Mouse (Mus musculus): ENCODE data around the gene Lrrc34. TPM values are rescaled to one million over a fixed set of nuclear protein-coding genes. Genes with fewer than 3 reads are reported as not detected.

The Lrrc34 gene
- 0.49 and 0.60 TPM in 2 replicates for polyA plus RNA-seq (2014; fragmentation: Nextera tagmentation; extraction: Ambion mirVana)

DNA sequence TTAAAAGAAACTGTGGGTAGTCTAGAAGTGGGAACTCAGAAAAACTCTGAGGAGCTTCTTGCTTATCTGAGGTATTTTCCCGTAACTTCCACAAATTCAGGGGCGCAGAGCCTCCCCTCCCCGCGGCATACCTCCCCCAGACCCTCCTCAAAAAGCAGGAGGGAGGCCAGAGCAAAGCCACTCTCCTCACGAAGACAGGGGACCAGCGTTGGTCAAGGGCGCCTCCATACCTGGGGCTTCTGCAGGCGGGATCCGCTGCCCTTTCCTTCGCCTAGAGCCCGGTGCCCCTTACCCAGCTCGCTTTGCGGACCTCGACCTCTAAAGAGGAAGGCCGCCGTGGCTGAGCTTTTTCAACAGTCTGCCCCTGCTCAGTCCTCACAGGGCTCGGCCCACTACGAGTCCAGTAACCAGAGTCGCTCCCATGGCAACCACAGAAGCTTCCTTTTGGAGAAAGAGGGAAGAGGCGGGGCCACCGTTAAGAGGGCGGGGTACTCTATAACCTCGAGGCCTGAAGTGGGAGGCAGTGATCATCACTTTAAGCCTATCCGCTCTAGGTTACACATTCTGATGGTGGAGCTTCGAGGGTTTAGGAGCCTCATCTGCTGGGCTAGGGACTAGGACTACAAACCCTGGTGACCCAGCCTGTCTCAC is at the start of gene Lrrc34:
TSS of gene Lrrc34 (minus strand) at position 430 of the 651 bp plus-strand sequence.
- 3% methylated on average over 25 of the region's 25 CpGs for WGBS
- Histone ChIP-seq H3K9me3 (ENCODE audit: control insufficient read depth, low read length) (no peaks in the 10 kb centered on the region), H3K4me2 (ENCODE audit: low read length) (peak within 1 kb of the TSS; percentile 55), H3K4me3 (ENCODE audit: low read depth, low read length) (peak within 1 kb of the TSS; percentile 34), H3K27me3 (replicated peaks; ENCODE audit: control insufficient read depth, insufficient read depth, low read length) (peaks cover 22% of the 10 kb centered on the region), H3K9ac (ENCODE audit: low read length) (peak within 1 kb of the TSS; percentile 35; the same call in 1 of the 2 replicates), H3K27ac (ENCODE audit: low read depth) (no peak within 1 kb of the TSS), H3K4me1 (replicated peaks; ENCODE audit: control insufficient read depth, insufficient read depth, low read length) (no peaks in the 10 kb centered on the region), H3K36me3 (ENCODE audit: control insufficient read depth, insufficient read depth, low read length) (no peaks in the 10 kb centered on the region)
- ATAC-seq (replicated peaks; ENCODE audit: low FRiP score, low TSS enrichment, low read depth) (peak; percentile 81), DNase-seq (ENCODE audit: low spot score) (peak; percentile 68)

- no peak overlapping the region for H3K4me2 ChIP-seq (ENCODE audit: low read length)
Observed at GRCm38 (mm10) chr3:30696346-30696745, 48.7 kb upstream of the Lrrc34 start.

DNA sequence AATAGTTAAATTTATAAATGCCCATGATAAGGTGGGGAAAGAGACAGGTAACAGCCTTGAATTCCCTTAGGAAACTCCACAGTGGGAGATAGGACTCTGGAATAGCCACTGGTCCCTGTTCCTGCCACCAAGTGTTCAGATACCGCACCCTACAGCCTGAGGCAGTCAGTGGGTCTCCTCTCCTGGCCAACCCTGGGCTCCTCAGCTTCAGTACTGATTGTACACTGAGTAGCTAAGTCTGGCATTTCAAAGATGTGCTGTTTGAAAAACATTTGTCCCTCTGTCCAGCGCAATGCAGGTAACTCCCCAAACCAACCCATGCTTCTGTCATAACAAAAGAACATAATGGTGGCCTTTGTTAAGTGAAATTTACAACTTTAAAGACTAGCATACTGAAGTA is 48.0 kb upstream of the Lrrc34 start:
- no peak for DNase-seq (ENCODE audit: low spot score)
- Histone ChIP-seq H3K9ac (ENCODE audit: low read length) (no peak overlapping the region), H3K27me3 (replicated peaks; ENCODE audit: control insufficient read depth, insufficient read depth, low read length) (no peaks in the 10 kb centered on the region), H3K9me3 (ENCODE audit: control insufficient read depth, low read length) (no peaks in the 10 kb centered on the region), H3K4me2 (ENCODE audit: low read length) (no peak overlapping the region), H3K4me3 (ENCODE audit: low read depth, low read length) (no peak overlapping the region), H3K36me3 (ENCODE audit: control insufficient read depth, insufficient read depth, low read length) (no peaks in the 10 kb centered on the region), H3K4me1 (replicated peaks; ENCODE audit: control insufficient read depth, insufficient read depth, low read length) (0 out of 2 replicates have a peak, but pooled peaks cover 4% of the 10 kb centered on the region), H3K27ac (ENCODE audit: low read depth) (no peak overlapping the region)
- ATAC-seq (replicated peaks; ENCODE audit: low FRiP score, low TSS enrichment, low read depth): no peak
- WGBS: 87% methylated on average over 2 of the region's 2 CpGs

More at GRCm38 (mm10) chr3:30696346-30696745, 48.7 kb upstream of the Lrrc34 start:
- DNase-seq (ENCODE audit: low spot score) (peak; percentile 80), ATAC-seq (replicated peaks; ENCODE audit: low FRiP score, low TSS enrichment, low read depth) (no peak)
- Histone ChIP-seq H3K4me1 (replicated peaks; ENCODE audit: control insufficient read depth, insufficient read depth, low read length) (0 out of 2 replicates have a peak, but pooled peaks cover 4% of the 10 kb centered on the region), H3K36me3 (ENCODE audit: control insufficient read depth, insufficient read depth, low read length) (no peaks in the 10 kb centered on the region), H3K9me3 (ENCODE audit: control insufficient read depth, low read length) (no peaks in the 10 kb centered on the region), H3K9ac (ENCODE audit: low read length) (no peak overlapping the region), H3K27me3 (replicated peaks; ENCODE audit: control insufficient read depth, insufficient read depth, low read length) (no peaks in the 10 kb centered on the region), H3K27ac (ENCODE audit: low read depth) (no peak overlapping the region), H3K4me3 (ENCODE audit: low read depth, low read length) (no peak overlapping the region)
- WGBS: 16% methylated on average over 2 of the region's 2 CpGs

DNA sequence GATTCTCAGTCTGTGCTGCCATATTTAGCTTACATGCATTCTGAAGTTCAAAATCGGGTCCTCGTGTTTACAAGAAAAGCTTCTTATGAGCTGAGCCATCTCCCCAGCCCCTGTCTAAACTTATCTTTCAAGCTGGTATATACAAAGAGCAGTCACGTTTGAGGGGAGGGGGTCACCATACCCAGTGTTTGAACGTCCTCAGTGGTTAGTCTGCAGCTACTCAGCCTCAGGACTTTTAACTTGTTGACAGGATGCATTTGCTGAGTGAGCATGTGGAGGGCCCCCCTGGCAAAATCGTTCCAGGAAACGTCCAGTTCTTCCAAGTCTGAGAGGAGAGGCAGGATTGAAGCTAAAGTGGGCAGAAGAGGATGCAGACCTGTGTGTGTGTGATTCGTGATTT is 43.3 kb upstream of the Lrrc34 start:
- no peak for ATAC-seq (replicated peaks; ENCODE audit: low FRiP score, low TSS enrichment, low read depth)
- no peak for DNase-seq (ENCODE audit: low spot score)
- Histone ChIP-seq H3K9me3 (ENCODE audit: control insufficient read depth, low read length) (no peaks in the 10 kb centered on the region), H3K4me1 (replicated peaks; ENCODE audit: control insufficient read depth, insufficient read depth, low read length) (no peaks in the 10 kb centered on the region), H3K27ac (ENCODE audit: low read depth) (no peak overlapping the region), H3K9ac (ENCODE audit: low read length) (no peak overlapping the region), H3K36me3 (ENCODE audit: control insufficient read depth, insufficient read depth, low read length) (no peaks in the 10 kb centered on the region), H3K4me3 (ENCODE audit: low read depth, low read length) (no peak overlapping the region), H3K27me3 (replicated peaks; ENCODE audit: control insufficient read depth, insufficient read depth, low read length) (no peaks in the 10 kb centered on the region), H3K4me2 (ENCODE audit: low read length) (no peak overlapping the region)
- 43% methylated on average over 7 of the region's 7 CpGs for WGBS

- Histone ChIP-seq H3K4me2 (ENCODE audit: low read length) (no peak overlapping the region), H3K9ac (ENCODE audit: low read length) (no peak overlapping the region), H3K4me3 (ENCODE audit: low read depth, low read length) (no peak overlapping the region), H3K36me3 (ENCODE audit: control insufficient read depth, insufficient read depth, low read length) (no peaks in the 10 kb centered on the region), H3K27ac (ENCODE audit: low read depth) (no peak overlapping the region), H3K4me1 (replicated peaks; ENCODE audit: control insufficient read depth, insufficient read depth, low read length) (no peaks in the 10 kb centered on the region), H3K9me3 (ENCODE audit: control insufficient read depth, low read length) (no peaks in the 10 kb centered on the region), H3K27me3 (replicated peaks; ENCODE audit: control insufficient read depth, insufficient read depth, low read length) (no peaks in the 10 kb centered on the region)
- ATAC-seq (replicated peaks; ENCODE audit: low FRiP score, low TSS enrichment, low read depth) (no peak), DNase-seq (ENCODE audit: low spot score) (peak; percentile 45)
- WGBS: 84% methylated on average over 3 of the region's 3 CpGs
Observed at GRCm38 (mm10) chr3:30687216-30687615, 39.5 kb upstream of the Lrrc34 start.

DNA sequence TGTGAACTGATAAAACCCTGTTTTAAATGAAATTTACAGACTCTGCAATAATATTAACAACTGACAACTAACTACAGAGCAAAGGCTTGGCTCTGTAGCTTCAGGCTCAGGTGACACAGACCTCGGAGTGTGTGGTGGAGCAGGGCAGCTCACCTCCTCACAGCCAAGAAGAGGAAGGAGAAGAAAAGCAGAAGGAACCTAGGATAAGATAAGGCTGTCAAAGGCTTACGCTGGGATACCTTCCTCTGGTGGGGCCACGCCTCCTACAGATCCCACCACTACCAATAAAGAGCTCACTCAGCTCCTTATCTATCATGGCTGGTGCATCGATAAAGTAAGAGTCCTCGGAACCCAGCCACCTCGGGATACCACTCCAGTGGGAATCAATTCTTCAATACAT is 35.5 kb upstream of the Lrrc34 start:
- Histone ChIP-seq H3K4me2 (ENCODE audit: low read length) (no peak overlapping the region), H3K27me3 (replicated peaks; ENCODE audit: control insufficient read depth, insufficient read depth, low read length) (no peaks in the 10 kb centered on the region), H3K4me3 (ENCODE audit: low read depth, low read length) (no peak overlapping the region), H3K9ac (ENCODE audit: low read length) (no peak overlapping the region), H3K9me3 (ENCODE audit: control insufficient read depth, low read length) (no peaks in the 10 kb centered on the region), H3K4me1 (replicated peaks; ENCODE audit: control insufficient read depth, insufficient read depth, low read length) (no peaks in the 10 kb centered on the region), H3K36me3 (ENCODE audit: control insufficient read depth, insufficient read depth, low read length) (no peaks in the 10 kb centered on the region), H3K27ac (ENCODE audit: low read depth) (no peak overlapping the region)
- DNase-seq (ENCODE audit: low spot score): no peak
- 60% methylated on average over 6 of the region's 6 CpGs for WGBS
- ATAC-seq (replicated peaks; ENCODE audit: low FRiP score, low TSS enrichment, low read depth): no peak

DNA sequence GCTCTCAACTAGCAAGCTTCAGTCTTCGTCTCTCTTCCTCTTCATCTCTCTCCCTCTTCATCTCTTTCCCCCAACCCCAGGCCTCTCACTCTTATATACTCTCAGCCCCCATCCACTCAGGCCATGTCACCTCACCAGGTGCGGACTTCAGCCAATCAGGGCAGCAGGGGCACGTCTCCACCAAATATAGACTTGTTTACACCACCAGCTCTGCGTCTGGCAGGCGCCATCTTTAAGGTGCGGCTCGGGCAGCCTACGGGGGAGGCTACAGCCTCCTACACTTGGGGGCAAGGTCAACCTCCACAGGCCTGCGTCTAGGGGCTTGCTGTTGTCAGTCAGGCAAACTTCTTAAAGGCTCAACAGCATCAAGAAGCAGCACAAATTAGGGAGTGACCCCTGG is 10.8 kb upstream of the Lrrc34 start:
- Histone ChIP-seq H3K4me2 (ENCODE audit: low read length) (no peak overlapping the region), H3K36me3 (ENCODE audit: control insufficient read depth, insufficient read depth, low read length) (no peaks in the 10 kb centered on the region), H3K4me3 (ENCODE audit: low read depth, low read length) (no peak overlapping the region), H3K9ac (ENCODE audit: low read length) (no peak overlapping the region), H3K27ac (ENCODE audit: low read depth) (no peak overlapping the region), H3K4me1 (replicated peaks; ENCODE audit: control insufficient read depth, insufficient read depth, low read length) (no peaks in the 10 kb centered on the region), H3K27me3 (replicated peaks; ENCODE audit: control insufficient read depth, insufficient read depth, low read length) (no peaks in the 10 kb centered on the region), H3K9me3 (ENCODE audit: control insufficient read depth, low read length) (no peaks in the 10 kb centered on the region)
- no peak for DNase-seq (ENCODE audit: low spot score)
- ATAC-seq (replicated peaks; ENCODE audit: low FRiP score, low TSS enrichment, low read depth): no peak
- 78% methylated on average over 9 of the region's 9 CpGs for WGBS

DNA sequence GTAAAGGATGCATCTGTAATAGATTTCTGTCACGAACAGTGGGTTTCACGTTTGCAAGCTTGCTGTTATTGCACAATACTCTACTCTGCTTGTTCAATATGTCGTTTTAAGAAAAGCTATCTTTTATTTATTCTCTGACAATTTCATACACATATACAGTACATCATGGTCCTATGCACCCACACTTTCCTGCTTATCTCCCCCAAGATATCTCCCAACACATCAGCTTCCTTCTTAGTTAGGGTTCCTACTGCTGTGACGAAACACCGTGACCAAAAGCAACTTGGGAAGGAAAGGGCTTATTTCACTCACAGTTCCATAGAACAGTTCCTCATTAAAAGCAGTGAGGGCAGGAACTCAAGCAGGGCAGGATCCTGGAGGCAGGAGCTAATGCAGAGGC is 8.3 kb upstream of the Lrrc34 start:
- WGBS: 90% methylated on average over 5 of the region's 5 CpGs

More for the DNA sequence above, 8.3 kb upstream of the Lrrc34 start:
- Histone ChIP-seq H3K9me3 (ENCODE audit: control insufficient read depth, low read length) (no peaks in the 10 kb centered on the region), H3K4me3 (ENCODE audit: low read depth, low read length) (no peak overlapping the region), H3K27ac (ENCODE audit: low read depth) (no peak overlapping the region), H3K36me3 (ENCODE audit: control insufficient read depth, insufficient read depth, low read length) (no peaks in the 10 kb centered on the region), H3K4me2 (ENCODE audit: low read length) (no peak overlapping the region), H3K4me1 (replicated peaks; ENCODE audit: control insufficient read depth, insufficient read depth, low read length) (no peaks in the 10 kb centered on the region), H3K9ac (ENCODE audit: low read length) (no peak overlapping the region), H3K27me3 (replicated peaks; ENCODE audit: control insufficient read depth, insufficient read depth, low read length) (0 out of 2 replicates have a peak, but pooled peaks cover 2% of the 10 kb centered on the region)
- ATAC-seq (replicated peaks; ENCODE audit: low FRiP score, low TSS enrichment, low read depth) (no peak), DNase-seq (ENCODE audit: low spot score) (no peak)

All from intestine, embryonic 14.5 days (tissue).